Mouse (Mus musculus): ENCODE data around the gene Hip1.
"Not testable (repeated sequence)": the region's sequence is repeated elsewhere in the genome, so short reads cannot be mapped to it uniquely, and the experiment has no call there.

The Hip1 gene

DNA sequence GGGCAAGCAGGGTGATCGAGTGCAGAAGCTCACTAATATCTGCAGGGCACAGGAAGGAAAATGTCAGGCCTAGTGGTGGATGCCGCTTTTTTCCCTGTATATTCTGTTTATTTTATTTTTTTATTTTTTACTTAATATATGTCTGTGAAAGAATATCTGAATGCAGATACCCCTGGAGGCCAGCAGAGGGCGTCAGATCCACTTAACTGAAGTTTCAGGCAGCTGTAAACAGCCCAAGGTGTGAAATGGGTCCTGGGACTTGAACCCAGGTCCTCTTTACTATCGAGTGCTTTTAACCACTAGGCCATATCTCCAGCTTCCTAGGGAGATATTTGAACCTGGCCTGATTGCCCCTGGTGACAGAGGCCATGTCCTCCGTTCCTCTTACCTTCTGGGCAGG, 116.1 kb downstream of the Hip1 start:
- no peak for DNase-seq

DNA sequence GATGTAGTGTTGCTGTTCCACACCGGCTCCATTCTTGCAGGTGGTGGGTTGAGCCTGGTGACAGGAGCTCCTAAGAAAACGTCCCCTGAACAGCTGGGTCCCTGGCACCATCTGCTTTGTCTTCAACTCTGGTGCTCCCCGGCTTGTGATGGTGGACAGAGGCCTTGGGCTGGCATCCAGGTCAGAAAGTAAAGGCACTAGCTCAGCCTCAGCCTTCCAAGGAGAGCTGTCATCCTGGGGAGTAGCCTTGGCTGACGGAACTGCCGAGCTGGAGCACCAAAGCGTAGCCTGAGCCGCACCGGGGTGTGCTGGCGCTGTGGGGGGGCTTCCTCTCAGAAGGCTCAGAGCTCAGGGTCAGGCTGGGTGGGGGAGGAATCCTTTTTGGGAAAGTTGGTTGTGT, 134.7 kb downstream of the Hip1 start:
- DNase-seq, result no peak

DNA sequence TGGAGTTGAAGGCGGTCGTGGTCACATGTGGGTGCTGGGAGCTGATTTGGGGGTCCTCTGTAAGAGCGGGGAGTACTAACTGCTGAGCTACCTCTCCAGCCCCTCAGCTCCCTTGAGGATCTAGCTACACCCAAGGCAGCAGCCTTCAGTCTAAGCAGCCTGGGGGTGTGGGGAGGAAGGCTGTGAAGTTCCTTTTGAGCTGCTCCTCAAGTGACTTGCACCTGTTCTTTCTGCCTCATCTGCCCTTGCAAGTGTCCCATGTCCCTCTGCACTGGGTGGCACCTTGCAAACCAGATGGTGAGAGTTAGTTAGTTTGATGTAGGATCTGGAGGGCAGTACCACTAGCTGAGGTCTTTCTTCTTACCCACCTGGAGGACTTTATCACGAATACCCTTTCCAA, 136.8 kb downstream of the Hip1 start:
- DNase-seq, result no peak

DNA sequence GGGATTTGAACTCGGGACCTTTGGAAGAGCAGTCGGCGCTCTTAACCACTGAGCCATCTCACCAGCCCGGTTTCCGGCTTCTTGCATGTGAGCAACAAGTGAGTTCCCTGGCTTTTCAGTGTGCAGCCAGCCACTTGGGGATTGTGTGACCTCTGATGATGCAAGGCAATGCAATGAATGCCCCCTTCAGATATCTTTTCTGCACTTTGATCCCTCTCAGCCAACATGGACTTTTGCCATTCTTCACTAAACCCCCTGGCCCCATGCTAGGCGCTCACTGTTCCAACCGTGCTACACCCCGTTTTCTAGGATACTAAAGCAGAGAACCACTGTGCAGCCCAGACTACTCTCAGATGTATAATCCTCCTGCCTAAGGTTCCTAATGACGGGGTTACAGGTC, 139.5 kb downstream of the Hip1 start:
- DNase-seq, result no peak

DNA sequence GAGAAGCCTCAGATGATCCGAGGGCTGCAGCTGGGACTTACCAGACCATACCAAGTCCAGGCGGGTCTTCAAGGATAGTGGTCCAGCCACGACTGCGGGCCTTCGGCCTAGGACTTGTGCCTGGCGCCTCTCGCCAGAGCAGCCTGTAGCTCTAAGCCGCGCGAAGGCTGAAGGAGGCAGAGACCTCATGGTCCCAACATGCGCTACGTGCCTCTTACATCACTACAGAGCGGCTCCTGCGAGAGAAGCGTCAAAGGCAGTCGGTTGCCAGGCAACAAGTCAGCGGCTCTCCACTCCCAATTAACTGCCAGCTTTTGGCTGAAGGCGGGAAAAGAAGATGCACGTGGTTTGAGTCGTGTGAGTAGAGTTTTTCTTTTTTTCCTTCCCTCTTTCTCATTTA, 140.3 kb downstream of the Hip1 start:
- DNase-seq, result peak; percentile 65

DNA sequence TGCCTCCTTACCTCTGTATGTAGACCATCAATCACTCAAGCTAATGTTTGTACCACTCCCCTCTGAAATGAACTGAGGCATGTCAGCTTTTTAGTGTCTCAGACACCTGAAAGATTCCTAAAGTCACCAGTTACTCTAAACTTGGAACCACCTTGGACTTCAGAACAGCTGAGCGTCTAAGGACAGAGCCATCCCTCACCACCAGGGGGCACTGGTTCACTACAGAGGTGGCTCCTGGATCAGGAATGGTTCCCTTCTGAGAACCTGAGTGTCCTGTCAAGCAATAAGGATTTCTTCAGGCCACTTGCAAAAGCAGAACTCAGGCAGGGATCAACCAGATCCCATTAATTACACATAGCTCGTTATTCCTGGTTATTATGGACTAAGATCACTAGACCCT, 144.7 kb downstream of the Hip1 start:
- peak; percentile 90 for DNase-seq

DNA sequence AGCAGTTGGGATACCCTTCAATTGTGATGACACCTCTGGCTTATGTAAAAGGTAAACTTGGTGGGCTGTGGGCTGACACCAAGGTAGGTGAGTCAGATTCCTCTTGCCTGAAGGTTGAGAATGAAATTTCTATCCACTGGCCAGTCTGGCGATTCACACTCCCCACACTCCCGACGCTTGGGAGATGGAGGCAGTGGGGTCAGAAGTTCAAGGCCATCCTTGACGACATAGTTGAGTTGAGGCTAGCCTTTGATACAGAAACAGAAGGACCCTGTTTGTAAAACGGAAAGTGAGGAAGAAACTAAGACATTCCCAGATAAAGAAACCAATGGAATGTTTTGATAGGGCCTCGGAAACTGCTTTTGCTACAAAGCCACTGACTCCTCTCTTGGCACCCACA, 145.5 kb downstream of the Hip1 start:
- DNase-seq, result no peak

DNA sequence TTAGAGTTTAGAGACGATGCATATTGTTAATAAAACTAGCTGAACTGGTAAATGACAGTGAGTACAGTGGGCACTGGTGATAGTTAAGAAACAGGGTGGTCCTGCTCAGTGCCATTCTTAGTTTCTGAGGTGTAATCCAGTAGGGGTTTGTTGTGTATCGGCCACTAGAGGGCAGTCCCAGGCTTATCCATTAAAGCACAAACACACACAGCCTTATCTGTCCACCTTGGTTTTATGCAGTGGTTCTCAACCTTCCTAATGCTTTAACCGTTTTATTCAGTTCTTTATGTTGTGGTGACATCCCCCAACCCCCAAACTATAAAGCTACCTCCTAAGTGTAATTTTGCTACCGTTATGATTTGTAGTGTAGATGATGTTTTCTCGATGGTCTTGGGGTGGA, 149.1 kb downstream of the Hip1 start:
- DNase-seq, result peak; percentile 41

DNA sequence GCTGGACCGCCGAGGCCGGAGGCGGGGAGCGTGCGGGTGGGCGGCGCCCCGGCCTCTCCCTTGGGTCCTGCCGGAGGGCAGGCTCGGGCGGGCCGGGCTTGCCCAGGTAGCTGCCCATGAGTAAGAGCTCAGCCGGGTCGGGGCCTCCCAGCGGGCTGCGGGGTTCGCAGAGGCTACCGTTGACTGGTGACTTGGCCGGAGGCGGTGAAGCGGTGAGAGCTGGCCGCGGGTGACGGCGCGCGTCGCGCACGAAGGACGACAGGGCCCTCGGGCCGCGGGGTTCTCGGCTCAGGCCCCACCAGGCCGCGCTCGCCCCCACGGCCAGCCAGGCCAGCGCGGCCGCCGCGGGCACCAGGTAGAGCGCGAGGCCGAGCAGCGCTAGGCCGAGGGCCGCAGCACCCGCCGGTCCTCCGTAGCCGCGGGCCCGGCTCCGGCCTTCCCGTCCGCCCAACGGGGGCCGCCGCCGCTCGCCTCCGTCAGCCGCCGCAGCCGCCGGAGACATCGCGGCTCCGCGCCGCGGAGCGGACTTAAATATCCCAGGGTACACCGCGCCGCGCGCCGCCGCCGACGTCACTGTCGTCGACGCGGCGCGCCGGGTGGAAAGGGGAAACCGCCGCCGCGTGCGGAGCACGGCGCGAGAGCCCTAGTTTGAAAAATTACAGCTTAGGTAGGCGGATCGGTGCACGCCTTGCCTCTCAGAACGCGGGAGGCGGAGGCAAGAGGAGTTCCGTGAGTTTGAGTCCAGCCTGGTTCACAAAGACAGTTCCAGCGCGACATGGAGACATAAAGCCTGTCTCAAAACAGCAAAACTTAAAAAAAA, 150.7 kb downstream of the Hip1 start, which contains the start of gene Pom121:
Pom121 (minus strand) TSS at position 543 of the 820 bp plus-strand sequence.
- peak; percentile 86 for DNase-seq

DNA sequence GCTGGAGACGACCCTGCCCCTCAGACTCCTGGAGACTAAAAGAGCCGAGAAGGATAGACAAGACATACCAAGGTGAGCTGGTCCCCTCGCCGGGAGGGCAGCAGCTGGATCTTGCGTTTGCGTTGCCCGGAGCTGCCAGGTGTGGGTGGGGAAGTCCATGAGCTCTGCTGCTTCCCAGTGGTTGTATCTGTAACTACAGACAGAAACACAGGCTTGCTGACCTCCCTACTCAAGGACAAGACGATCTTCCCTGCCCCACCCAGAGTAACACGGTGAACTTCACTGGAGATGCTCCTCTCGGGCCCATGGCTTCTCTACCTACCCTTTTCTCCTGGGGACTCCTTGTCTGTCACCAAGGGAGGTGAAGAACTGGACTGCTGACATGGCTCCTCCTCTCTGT, 161.1 kb downstream of the Hip1 start:
- DNase-seq, result no peak

DNA sequence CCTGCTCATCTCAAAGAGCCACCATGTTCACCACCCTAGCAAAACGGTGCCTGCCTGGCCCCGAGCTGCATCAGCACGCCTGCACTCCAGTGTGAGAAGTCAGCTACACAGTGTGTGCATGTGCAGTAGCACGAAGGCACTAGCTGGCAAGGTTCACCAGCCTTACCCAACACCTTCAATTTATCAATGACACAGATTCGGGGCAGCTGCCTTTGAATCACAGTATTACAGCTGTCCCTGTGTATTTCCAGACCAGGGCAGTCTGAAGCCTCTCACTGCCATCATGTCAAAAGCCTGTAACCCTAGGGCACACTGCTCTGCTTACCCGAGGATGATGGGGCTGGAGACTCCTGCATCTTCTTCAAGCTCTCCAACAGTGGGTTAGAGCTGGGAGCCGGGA, 162.2 kb downstream of the Hip1 start:
- no peak for DNase-seq

DNA sequence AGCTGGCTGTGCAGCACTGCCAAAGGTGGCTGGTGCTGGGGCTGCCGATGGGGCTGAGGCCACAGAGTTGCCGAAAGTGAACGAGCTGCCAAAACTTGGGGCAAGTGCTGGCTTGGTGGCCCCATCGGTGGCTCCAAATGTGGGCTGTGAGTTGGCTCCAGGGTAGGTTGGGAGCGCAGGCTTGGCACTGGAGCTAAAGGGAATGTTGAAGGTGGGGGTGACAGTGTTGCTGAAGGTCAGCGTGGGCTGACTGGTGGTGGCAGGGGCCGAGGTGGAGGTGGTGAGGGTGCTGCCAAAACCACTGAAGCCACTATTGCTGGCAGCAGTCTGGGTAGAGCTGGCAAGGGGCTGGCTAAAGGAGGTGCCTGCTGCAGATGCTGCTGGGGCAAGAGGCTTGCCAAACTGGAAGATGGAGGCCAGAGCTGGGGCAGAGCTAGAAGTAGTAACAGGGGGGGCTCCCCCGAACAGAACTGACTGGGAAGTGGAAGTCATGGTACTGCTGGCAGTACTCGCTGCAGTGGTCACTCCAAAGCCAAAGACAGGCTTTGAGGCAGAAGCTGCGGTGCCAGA, 163.5 kb downstream of the Hip1 start:
- no peak for DNase-seq

DNA sequence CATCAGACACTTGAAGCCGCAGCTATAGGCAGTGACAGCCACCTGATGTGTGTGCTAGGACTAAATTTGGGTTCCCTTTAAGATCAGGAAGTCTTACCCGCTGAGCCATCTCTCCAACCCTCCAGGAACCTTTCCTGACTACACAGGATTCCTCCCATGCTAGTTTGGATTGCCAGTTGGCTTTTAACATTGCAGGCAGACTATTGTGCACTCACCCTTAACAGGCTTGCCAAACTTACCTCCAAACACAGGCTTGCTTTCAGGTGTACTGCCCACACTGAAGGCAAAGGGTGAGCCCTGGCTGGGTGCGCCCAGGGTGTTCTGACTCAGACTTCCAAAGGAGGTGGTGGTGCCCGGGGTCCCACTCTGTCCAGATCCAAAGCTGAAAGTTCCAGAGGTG, 164.2 kb downstream of the Hip1 start:
- no peak for DNase-seq

DNA sequence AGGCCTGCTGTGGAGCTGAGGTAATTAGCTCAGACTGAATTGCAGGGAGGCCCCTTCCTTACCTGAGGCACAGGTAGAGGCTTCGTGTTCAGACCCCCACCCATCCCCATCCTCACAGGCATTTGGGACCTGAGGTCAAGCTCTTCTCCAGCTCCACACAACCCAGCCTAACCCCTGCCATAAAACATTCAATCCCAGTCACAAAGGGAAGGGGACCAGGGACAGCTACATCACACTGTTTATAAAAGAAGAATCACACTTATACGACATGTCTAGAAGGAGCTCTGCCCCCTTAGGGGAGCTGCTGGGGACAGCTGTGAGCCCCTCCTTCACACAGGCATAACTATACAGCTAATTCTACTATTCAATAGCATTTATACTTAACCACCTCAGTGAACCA, 168.6 kb downstream of the Hip1 start:
- DNase-seq, result no peak

DNA sequence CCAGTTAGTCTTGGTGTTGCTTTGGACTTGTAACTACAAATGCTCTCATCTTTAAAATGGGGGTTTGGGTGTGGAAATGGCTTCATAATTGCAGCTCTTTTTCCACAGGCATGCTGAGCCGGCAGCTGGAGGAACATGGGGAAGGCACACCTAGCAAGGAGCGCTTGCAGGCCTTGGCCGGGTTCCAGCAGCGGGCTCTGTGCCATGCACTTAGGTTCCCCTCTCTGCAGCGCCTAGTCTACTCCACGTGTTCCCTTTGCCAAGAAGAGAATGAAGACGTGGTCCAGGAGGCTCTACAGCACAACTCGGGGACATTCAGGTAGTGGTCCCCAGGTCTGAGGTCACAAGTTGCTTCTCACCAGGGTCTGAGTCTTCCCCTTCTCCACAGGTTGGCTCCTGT, 169.8 kb downstream of the Hip1 start:
- peak; percentile 50 for DNase-seq

DNA sequence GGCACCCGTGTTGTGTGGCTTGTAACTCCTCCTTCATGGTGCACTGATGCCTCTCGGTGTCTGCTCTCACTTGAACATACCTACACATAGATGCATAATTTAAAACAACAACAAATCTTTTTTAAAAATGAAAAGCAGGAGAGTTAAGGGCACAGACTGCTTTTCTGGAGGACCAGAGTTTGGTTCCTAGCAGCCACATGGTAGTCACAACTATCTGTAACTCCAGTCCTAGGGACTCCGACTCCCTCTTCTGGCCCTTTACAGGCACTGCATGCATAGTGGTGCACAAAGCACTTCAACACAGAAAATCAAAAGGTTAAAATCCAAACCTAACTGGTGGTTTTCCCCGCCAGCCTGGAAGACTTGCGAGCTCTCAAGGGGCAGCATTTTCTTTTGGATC, 171.3 kb downstream of the Hip1 start:
- no peak for DNase-seq

DNA sequence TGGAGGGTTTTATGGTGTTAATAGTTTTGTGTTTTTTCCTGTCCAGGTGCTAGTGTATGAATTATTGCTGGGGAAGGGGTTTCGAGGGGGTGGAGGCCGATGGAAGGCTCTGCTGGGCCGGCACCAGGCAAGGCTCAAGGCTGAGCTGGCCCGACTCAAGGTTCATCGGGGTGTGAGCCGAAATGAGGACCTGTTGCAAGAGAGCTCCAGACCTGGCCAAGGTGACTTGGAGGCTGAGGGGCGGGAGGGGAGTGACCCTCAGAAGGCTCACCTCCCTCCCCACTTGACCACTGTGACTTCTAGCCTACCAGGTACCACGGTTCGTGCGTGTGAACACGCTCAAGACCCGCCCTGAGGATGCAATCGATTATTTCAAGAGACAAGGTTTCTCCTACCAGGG, 173.7 kb downstream of the Hip1 start:
- no peak for DNase-seq

DNA sequence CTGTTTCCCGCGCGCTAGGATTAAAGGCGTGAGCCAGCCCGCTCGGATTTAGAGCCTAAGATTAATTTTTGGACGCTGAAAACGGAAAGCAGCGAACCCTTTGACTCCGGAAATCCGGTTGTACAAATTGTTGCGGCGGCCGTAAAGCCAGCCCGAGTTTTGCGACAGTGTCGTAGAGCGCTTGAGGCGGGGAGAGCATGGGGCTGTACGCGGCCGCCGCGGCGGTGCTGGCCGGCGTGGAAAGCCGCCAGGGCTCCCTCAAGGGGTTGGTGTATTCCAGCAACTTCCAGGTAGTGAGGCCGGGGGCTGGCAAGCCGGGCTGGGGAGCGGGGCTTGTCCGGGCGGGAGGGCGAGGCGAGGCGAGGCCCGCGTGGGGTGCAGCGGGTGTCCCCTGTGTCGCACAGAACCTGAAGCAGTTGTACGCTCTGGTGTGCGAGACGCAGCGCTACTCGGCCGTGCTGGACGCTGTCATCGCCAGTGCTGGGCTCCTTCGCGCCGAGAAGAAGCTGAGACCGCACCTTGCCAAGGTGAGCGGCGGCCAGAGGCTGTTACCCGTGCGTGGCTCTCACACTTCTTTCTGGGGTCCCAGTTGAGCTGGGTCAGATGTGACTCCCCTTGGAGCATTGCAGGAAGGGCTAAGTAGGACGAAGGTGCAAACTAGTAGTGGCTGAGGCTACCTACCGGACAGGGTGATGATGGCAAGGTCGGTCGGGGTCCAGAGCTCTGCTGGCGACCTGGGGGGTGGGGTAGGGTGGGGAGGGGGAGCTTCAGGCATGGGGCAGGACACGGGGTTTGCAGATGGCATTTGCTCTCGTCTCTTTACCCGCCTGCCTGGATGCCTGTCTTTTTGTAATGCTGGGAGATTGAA, 174.9 kb downstream of the Hip1 start, which contains the start of gene Nsun5:
Nsun5 (plus strand) TSS at position 167 of the 868 bp plus-strand sequence.
- DNase-seq, result peak; percentile 98

DNA sequence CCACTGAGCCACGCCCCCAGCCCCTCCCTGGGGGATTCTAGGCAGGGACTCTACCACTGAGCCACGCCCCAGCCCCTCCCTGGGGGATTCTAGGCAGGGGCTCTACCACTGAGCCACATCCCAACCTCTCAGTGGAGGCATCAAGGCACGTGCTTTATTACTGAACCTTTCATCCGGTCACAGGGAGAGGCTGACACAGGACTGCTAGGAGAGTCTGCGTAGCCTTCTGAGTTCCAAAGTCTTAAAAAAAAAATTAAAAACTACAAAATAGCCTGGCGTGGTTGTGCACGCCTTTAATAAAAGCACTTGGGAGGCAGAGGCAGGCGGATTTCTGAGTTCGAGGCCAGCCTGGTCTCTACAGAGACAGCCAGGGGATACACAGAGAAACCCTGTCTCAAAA, 175.7 kb downstream of the Hip1 start:
- not testable (repeated sequence) for DNase-seq

DNA sequence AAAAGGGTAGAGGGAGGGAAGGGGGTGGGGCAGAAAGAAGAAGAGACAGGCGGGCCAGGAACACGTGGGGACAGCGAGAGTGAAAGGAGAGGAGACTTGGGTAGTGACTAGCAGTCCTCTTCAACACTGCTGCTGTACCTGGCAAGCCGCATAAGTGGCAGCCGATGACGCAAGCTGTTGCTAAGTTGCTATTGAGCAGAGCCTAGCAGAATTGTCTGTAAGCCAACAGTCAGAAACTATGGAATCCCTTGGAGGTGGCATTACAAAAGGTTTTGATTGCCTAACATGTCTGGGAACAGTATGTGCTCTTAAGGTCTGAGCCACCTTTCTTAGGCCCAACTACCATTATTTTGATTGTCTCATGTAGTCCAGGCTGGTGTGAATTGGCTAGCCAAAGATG, 176.6 kb downstream of the Hip1 start:
- DNase-seq, result no peak

DNA sequence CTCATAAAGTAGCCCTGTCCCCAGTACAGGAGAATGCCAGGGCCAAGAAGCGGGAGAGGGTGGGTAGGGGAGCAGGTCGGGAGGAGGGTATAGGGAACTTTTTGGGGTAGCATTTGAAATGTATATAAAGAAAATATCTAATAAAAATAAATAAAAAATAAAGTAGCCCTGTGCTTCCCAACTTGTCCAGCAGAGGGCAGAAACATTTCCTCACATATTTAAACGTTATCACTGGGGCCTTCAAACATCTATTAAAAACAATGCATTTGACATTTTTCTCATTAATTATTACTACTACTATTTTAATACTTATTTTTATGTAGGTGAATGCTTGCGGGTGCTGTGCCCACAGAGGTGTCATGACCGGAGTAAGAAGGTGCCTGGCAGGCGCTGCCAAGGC, 177.1 kb downstream of the Hip1 start:
- DNase-seq, result no peak

DNA sequence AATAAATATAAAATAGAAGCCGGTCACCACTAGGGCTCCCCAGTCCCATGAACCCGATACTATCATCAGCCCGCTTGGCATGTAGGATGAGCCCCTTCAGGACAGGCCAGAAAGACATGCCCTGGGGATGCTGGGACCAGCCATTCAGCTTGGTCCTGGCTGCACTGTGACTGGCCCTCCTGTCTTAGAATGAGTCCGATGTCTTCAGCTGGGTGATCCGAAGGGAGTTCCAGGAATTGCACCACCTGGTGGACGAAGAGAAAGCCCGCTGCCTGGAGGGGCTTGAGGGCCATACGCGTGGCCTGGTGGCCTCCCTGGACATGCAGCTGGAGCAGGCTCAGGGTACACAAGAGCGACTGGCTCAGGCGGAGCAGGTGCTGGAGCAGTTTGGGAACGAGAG, 181.4 kb downstream of the Hip1 start:
- no peak for DNase-seq

DNA sequence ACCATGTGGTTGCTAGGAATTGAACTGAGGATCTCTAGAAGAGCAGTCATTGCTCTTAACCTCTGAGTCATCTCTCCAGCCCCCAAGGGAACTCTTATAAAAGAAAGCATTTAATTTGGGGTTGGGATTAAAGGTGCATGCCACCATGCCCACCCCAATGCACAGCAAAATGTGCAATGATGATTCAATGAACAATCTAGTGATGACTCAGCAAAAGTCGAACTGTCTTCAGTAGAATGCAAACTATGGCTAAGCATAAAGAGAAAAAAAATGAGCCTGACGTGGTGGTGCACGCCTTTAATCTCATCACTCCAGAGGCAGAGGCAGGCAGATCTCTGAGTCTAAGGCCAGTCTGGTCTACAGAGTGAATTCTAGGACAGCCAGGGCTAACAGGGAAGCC, 182.3 kb downstream of the Hip1 start:
- no peak for DNase-seq

DNA sequence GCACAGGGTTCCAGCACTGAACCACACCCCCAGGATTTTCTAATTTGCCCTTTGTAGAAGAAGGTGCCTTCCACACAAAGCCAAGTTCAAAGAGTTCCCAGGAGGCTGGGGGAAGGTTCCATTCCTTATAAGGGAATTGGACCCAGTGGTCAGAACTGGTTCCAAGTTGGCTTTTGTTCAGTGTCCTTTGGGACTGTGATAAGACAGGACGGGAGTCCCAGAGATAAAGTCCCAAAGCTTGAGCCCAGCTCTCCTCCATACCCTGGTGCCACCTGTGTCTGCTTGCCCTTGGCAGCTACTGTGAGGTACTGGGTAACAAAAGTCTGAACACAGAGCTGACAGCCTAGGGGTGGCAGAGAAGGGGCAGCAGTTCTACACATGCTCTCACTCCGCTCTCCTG, 185.1 kb downstream of the Hip1 start:
- no peak for DNase-seq
